Mouse (Mus musculus) heart, embryonic 14.5 days (tissue): ENCODE data around the gene Sfn. TPM values are rescaled to one million over a fixed set of nuclear protein-coding genes. Genes with fewer than 3 reads are reported as not detected.

ENCODE experiments used
- ATAC-seq: fragments of 200-750 bp; cut with Nextera tagmentation; 2 replicates; pipeline ENCODE4 v1.8.0; 2017; ENCODE audit warnings: low read depth, moderate TSS enrichment; ENCODE audit not compliant: insufficient number of reproducible peaks, insufficient read depth, low FRiP score
- H3K27ac ChIP-seq, 2 experiments: fragments of 200-500 bp in 1 of 2; fragments of 300-500 bp in 1 of 2; sonication (generic) in 1 of 2; replicated peaks in 1 of 2; 2 replicates each; pipeline ENCODE4 v1.5.1; 2012 to 2014; ENCODE audit warnings: low read depth in 2 of 2, low read length in 2 of 2, control low read depth in 1 of 2, mild to moderate bottlenecking in 1 of 2, mixed read lengths in 1 of 2; ENCODE audit not compliant: control insufficient read depth in 1 of 2, insufficient read depth in 1 of 2
- H3K27me3 ChIP-seq: fragments of 300-500 bp; sonication (generic); 2 replicates; pipeline ENCODE4 v1.6.1; 2014; ENCODE audit warnings: mild to moderate bottlenecking, low read length, control low read depth; ENCODE audit not compliant: control insufficient read depth, insufficient read depth
- H3K36me3 ChIP-seq: fragments of 300-500 bp; sonication (generic); 2 replicates; pipeline ENCODE4 v1.6.1; 2014; ENCODE audit warnings: mild to moderate bottlenecking, control low read depth, low read length, mixed read lengths; ENCODE audit not compliant: control insufficient read depth, insufficient read depth
- H3K4me1 ChIP-seq, 2 experiments: fragments of 200-500 bp in 1 of 2; fragments of 300-500 bp in 1 of 2; sonication (generic) in 1 of 2; 2 replicates each; pipeline ENCODE4 v1.6.1; 2012 to 2014; ENCODE audit warnings: low read length in 2 of 2, control low read depth in 1 of 2, mixed read lengths in 1 of 2; ENCODE audit not compliant: control insufficient read depth in 2 of 2, insufficient read depth in 2 of 2
- H3K4me2 ChIP-seq: fragments of 300-500 bp; sonication (generic); 2 replicates; pipeline ENCODE4 v1.6.1; 2014; ENCODE audit warnings: mild to moderate bottlenecking, low read length
- H3K4me3 ChIP-seq, 2 experiments: fragments of 200-500 bp in 1 of 2; fragments of 300-500 bp in 1 of 2; sonication (generic) in 1 of 2; 2 replicates each; pipeline ENCODE4 v1.5.1; 2012 to 2014; ENCODE audit warnings: low read length in 2 of 2, mild to moderate bottlenecking in 2 of 2, control low read depth in 1 of 2, low read depth in 1 of 2, moderate library complexity in 1 of 2; ENCODE audit not compliant: control insufficient read depth in 1 of 2, insufficient read depth in 1 of 2
- H3K9ac ChIP-seq: fragments of 300-500 bp; sonication (generic); 2 replicates; pipeline ENCODE4 v1.6.1; 2014; ENCODE audit warnings: mild to moderate bottlenecking, low read length
- H3K9me3 ChIP-seq: fragments of 300-500 bp; sonication (generic); 2 replicates; pipeline ENCODE4 v1.6.1; 2016; ENCODE audit warnings: low read length, control low read depth; ENCODE audit not compliant: control insufficient read depth
- WGBS: fragments of 180-500 bp; shearing (Covaris S2); extraction: QIAGEN DNeasy Blood & Tissue Kit; methylation state at CpG from one replicate; pipeline ENCODE4 v1.1.7; 2014; 5-methylcytosine and 5-hydroxymethylcytosine counted together
- polyA plus RNA-seq: library from polyadenylated mRNA; unstranded; fragments of >200 nt; fragmentation: Nextera tagmentation; extraction: Ambion mirVana; gene quantifications from 2 replicates; pipeline ENCODE4 v1.2.1, GENCODE M21; 2014

Sfn gene
- polyA plus RNA-seq, 1 experiment from 2014 or later = 1.4 TPM

- H3K36me3 ChIP-seq = peaks cover 11% of the 10 kb centered on the region; the same call in 1 of the 2 replicates
- ATAC-seq = no peak
- peaks cover 6 to 9% of the 10 kb centered on the region in 2 experiments; a peak in 3 of 4 replicates for H3K4me1 ChIP-seq
- H3K4me3 ChIP-seq = no peak overlapping the region
- no peaks in the 10 kb centered on the region for H3K9me3 ChIP-seq
- no peak overlapping the region for H3K4me2 ChIP-seq
- H3K27ac ChIP-seq = no peak overlapping the region
- WGBS = 83% methylated on average over 8 of the region's 8 CpGs
- H3K9ac ChIP-seq = no peak overlapping the region
- H3K27me3 ChIP-seq = no peaks in the 10 kb centered on the region
Measured at GRCm38 (mm10) chr4:133620668-133621067, 18.7 kb upstream of the Sfn start.

GRCm38 (mm10) chr4:133619473-133620136 is 17.6 kb upstream of the Sfn start:
- 49% methylated on average over 4 of the region's 4 CpGs for WGBS
- no peak overlapping the region for H3K27ac ChIP-seq
- no peaks in the 10 kb centered on the region for H3K9me3 ChIP-seq
- H3K27me3 ChIP-seq = no peaks in the 10 kb centered on the region
- no peak overlapping the region for H3K4me2 ChIP-seq
- H3K4me1 ChIP-seq = peaks cover 4 to 6% of the 10 kb centered on the region in 2 experiments; a peak in 3 of 4 replicates
- H3K4me3 ChIP-seq = no peak overlapping the region
- no peak for ATAC-seq
- H3K36me3 ChIP-seq = peaks cover 11% of the 10 kb centered on the region; the same call in 1 of the 2 replicates
- H3K9ac ChIP-seq = no peak overlapping the region

DNA sequence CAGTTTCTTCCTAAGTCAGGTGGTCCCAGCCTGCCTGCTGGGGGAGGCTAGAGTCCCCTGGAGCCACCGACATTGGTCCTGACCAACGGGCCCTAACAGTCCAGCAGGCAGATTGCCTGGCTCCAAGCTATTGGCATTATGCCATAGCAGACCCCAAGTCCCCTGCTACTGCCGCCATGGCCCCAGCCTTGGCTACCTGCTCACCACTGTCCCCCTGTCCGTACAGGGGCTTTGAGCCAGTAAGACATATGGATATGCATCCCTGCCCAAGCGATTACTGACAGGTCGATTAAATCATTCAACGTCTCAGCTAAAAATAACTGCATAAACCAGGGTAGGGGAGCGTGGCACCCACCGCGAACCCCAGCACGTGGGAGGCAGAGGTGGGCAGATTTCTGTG is 16.0 kb upstream of the Sfn start:
- Histone ChIP-seq H3K36me3 (peaks cover 21% of the 10 kb centered on the region), H3K4me3 (no peak overlapping the region), H3K4me1 (peaks cover 4 to 6% of the 10 kb centered on the region in 2 experiments; a peak in 3 of 4 replicates), H3K9ac (no peak overlapping the region), H3K27me3 (no peaks in the 10 kb centered on the region), H3K4me2 (no peak overlapping the region), H3K27ac (no peak overlapping the region), H3K9me3 (no peaks in the 10 kb centered on the region)
- ATAC-seq = no peak
- 81% methylated on average over 11 of the region's 11 CpGs for WGBS

- Histone ChIP-seq H3K9ac (no peak overlapping the region), H3K4me2 (no peak overlapping the region), H3K4me1 (peaks cover 4 to 6% of the 10 kb centered on the region in 2 experiments; a peak in 3 of 4 replicates), H3K27me3 (no peaks in the 10 kb centered on the region), H3K27ac (no peak overlapping the region), H3K4me3 (no peak overlapping the region), H3K9me3 (peaks cover 8% of the 10 kb centered on the region; the same call in 1 of the 2 replicates), H3K36me3 (peaks cover 33% of the 10 kb centered on the region)
- WGBS = 67% methylated on average over 10 of the region's 10 CpGs
- no peak for ATAC-seq
Measured at GRCm38 (mm10) chr4:133615416-133615815, 13.4 kb upstream of the Sfn start.

DNA sequence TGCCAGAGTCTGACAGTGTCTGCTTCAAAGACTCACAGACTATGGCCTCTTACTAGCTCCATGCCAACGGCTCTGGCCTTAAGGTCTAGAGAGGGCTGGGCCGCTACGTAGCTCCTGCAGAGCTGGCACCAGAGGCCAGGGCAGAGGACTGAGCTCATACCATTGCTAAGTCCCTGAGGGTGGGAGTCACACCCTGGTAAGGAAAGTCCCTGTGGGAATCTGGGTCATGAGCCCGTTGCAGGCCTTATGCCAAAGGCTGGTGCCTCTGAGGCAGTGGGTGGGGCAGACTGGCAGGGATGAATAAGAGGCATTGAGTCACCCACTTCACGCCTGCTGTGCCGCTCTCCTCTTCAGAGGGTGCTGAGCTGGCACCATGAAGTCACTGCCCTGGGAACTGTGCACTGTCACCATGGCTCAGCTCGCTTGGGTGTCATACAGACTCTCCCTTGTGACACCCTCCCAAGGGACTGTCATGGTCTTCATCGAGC is 12.3 kb upstream of the Sfn start:
- Histone ChIP-seq H3K4me2 (no peak overlapping the region), H3K9ac (no peak overlapping the region), H3K4me1 (no peaks in the 10 kb centered on the region), H3K9me3 (peaks cover 8% of the 10 kb centered on the region; the same call in 1 of the 2 replicates), H3K36me3 (peaks cover 35% of the 10 kb centered on the region), H3K27me3 (no peaks in the 10 kb centered on the region), H3K4me3 (no peak overlapping the region), H3K27ac (no peak overlapping the region)
- no peak; the same call in 1 of the 2 replicates for ATAC-seq
- WGBS = 84% methylated on average over 8 of the region's 8 CpGs

- peaks cover 35% of the 10 kb centered on the region for H3K36me3 ChIP-seq
- no peak overlapping the region for H3K4me3 ChIP-seq
- H3K9me3 ChIP-seq = peaks cover 8% of the 10 kb centered on the region; the same call in 1 of the 2 replicates
- H3K27ac ChIP-seq = no peak overlapping the region
- no peak overlapping the region for H3K4me2 ChIP-seq
- H3K9ac ChIP-seq = no peak overlapping the region
- WGBS = 77% methylated on average over 4 of the region's 4 CpGs
- no peak for ATAC-seq
- no peaks in the 10 kb centered on the region for H3K27me3 ChIP-seq
- no peaks in the 10 kb centered on the region for H3K4me1 ChIP-seq
Measured at GRCm38 (mm10) chr4:133613867-133614266, 11.9 kb upstream of the Sfn start.

DNA sequence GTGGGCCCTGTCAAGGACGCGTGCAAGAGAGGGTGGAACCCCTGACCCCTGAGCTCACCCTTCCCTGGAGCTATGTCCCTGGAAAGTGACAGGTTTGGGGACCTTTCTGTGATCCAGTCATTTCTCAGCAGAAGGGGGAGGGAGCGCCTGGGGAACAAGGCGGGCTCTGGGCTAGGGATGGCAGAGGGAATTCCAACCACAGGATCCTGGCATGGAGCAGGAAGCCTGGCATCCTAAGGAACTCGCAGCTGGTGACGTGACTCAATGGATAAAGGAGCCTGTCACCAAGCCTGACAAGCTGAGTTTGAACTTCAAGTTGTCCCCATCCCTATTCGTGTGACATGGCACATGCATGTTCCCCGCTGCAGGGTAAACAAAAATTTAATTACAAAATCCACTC is 11.1 kb upstream of the Sfn start:
- H3K9ac ChIP-seq = no peak overlapping the region
- H3K4me3 ChIP-seq = no peak overlapping the region
- peaks cover 42% of the 10 kb centered on the region for H3K36me3 ChIP-seq
- no peak for ATAC-seq
- 91% methylated on average over 8 of the region's 8 CpGs for WGBS
- H3K27me3 ChIP-seq = no peaks in the 10 kb centered on the region
- H3K4me2 ChIP-seq = no peak overlapping the region
- no peak overlapping the region for H3K27ac ChIP-seq
- H3K4me1 ChIP-seq = no peaks in the 10 kb centered on the region
- peaks cover 8% of the 10 kb centered on the region; the same call in 1 of the 2 replicates for H3K9me3 ChIP-seq
